Mouse (Mus musculus) kidney, adult 2 months (tissue): ENCODE results near the gene Esrrb.

Experiments
- CTCF ChIP-seq: fragments of 200-500 bp; conservative IDR thresholded peaks from 2 replicates; pipeline ENCODE4 v1.5.1; 2011; ENCODE audit warnings: low read depth, mild to moderate bottlenecking, control low read depth, low read length, moderate library complexity, mixed read lengths; ENCODE audit not compliant: insufficient read depth, insufficient read length
- POLR2A ChIP-seq: fragments of 200-500 bp; IDR thresholded peaks from one replicate; pipeline ENCODE4 v1.6.1; 2011; ENCODE audit warnings: low read depth, low read length, control low read depth

GRCm38 (mm10) chr12:86473630-86474029 is 112.7 kb downstream of the Esrrb start:
- TF ChIP-seq CTCF (no peak), POLR2A (no peak)
